Mouse (Mus musculus): ENCODE measurements around the gene Foxq1.

Foxq1 gene

DNA sequence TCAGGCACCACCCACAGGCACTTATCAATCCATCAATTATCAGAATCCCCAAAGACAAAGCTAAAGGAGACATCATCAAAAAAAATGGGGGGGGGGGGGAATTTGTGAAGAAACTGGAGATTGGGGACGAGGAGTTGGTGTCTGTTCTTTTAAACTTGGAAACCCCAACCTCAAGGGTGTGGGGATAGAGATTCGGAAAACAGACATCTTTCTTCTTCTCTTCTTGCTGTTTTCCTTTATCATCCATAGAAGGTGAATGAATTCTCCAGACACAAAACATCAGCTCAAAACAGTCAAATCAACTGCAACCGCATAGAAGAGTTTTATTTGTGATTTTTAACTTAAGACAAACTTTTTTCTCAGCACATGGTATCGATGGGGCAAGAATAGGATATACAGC, at the start of gene Foxq1:
Gene Foxq1, plus strand, starts transcription at position 301 of the 400 bp plus-strand sequence.
- DNase-seq (ENCODE audit: low spot score in 2 of 2): no peak

DNA sequence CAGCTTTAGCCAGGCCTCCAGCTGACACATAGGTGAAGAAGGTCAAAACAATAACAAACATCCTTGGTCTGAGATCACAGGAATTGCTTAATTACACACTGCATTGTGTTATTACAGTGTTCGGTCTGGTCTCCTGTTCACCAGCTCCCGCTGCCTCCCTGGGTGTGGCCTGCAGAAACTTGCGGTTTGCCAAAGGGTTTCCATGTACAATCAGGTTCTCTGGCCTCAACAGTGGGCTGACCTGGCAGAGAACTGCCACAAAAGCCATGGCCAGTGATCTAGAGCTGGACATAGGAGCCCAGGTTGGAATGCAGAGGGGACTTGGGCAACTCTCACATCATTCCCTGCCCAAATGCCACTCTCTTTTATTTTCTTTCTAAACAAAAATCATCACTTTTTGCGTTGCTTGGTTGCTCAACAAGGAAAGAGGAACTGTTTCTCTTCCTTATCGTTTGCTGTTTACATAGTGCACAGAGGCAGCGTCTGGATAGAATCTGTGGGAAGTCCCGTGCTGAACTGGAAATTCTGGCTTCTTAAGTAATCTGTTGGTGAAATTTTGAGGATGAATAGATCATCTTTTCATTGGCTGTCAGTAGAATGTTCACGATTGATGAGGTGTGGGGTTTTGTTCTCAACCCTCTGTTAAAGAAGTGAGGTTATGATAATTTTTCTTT, 49.3 kb upstream of the Foxq1 start:
- DNase-seq (ENCODE audit: low spot score in 2 of 2): no peak

DNA sequence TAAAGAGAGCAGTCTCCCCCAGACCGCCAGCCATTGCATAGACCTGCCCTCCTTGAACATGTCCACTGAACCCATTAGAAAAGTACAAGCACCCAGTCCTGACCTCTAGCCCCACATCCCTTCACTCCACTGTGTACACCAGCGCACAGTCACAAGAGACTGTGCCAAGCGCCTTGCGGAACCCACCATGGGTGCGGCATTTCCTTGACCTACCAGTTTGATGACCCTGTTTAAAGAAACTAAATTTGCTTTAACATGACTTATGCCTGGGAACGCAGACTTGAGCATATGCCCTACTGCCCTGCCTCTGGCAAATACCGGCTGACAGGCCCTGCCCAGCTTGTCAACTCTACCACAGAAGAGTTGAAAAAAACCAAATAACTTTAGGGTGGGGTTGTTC, 40.7 kb upstream of the Foxq1 start:
- DNase-seq (ENCODE audit: low spot score in 2 of 2): no peak

DNA sequence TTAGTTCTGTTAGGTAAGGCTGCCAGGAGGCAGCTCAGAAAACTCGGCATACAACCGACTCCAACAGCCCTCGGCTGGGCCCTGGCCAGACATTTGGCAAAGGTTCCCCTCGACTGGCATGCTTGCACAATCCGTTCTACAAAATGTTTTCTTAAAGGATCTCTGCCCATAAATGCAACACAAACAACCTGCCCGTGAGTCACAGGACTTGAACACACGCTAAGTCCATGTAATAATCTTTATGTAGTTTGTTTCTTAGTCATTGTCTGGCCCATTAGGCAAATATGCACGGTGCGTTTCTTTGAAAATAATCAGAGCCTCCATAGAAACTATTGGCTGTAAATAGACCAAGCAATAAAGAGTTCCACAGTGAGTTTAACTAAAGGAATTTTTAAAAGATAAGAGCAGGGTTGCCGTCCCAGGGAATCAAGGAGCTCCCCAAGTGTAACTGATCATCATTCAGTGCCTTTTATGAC, 37.5 kb upstream of the Foxq1 start:
- no peak for DNase-seq (ENCODE audit: low spot score in 2 of 2)

DNA sequence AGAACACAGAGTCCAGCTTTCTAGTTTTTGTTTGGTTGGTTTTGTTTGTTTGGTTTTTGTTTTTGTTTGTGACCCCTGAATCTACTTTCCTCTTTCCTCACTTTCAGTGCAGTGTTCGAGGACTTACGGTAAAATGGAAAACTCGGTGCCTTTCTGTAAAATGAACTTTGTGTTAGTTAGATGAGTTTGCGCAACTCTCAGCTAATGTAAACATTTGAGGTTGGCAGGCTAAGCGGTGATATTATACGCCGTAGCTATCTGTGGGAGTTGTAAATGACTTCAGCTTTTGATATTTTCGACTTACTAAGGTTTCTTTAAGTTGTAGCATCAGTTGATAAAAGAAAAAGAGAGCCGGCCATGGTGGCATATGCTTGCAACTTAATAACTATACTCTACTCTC, 37.0 kb upstream of the Foxq1 start:
- DNase-seq (ENCODE audit: low spot score in 2 of 2): no peak

DNA sequence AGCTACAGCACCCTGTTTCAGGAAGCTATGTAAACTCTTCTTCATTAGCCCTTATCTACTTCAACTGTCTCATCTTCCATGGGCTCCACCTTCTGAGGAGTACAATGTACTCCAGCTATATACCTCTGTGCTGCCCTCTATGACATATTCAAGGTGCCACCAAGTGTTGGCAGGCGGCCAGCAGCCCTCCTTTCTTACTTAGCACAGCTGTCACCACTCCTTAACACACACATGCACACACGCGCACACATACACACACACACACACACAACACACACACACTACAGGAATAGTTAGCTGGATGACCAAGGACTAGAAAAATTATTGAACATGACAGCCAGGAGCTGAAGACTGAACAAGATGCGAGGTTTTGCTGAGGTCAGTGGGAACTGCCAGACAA, 31.0 kb upstream of the Foxq1 start:
- DNase-seq (ENCODE audit: low spot score in 2 of 2): no peak

DNA sequence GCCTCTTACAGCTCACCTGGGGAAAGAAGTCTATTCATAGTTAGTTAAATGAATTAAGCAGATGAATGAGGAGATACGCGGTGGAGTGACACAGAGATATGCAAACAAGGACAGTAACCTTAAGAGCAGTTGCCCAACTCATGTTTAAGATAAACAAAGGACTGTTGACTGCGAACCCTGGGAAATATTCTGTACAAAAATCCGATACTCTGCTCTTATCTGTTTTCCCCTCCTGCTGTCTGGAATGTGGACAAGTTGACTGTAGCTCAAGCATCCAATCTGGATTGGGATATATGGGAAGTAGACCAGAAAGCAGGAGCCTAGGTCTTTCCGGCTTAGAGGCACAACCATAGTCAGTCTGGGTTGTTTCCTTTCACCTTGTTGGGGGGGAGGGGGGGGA, 24.7 kb upstream of the Foxq1 start:
- DNase-seq (ENCODE audit: low spot score in 2 of 2): no peak

DNA sequence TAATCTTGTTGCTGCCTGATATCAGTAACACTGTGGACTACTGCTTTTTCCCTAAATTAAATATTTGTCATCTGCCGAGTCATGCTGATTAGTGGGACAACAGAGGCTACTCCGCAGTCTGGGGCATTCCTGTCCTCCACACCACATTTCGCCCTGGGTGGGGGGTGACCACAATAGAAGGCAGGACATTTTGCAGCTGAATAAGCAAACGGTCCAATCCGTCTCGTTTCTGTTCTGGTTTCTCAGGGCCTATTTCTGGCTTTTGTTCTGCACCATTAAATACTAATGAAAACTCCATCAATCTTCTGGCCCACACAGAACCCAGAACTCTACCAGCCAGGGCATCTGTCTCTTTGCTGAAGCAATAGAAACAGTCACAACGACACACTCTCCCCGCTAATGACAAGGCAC, 24.3 kb upstream of the Foxq1 start:
- no peak for DNase-seq (ENCODE audit: low spot score in 2 of 2)

DNA sequence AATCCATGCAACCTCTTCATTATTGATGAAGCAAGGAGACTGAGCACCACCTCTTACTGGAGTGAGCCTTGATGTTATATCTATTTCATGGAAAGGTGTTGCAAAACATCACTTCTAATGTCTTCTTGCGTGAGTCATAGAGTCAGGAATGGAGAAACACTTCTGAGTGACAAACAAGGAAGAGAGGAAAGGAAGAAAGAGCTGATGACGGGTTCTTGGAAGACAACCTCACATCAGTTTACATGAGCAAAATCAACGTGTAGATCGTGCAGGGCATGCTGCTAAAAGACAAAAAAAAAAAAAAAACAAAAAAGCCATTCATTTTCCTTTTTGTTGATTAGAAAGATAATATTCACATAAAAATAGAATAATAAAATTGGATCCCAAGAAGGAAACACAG, 21.2 kb upstream of the Foxq1 start:
- DNase-seq (ENCODE audit: low spot score in 2 of 2): no peak

DNA sequence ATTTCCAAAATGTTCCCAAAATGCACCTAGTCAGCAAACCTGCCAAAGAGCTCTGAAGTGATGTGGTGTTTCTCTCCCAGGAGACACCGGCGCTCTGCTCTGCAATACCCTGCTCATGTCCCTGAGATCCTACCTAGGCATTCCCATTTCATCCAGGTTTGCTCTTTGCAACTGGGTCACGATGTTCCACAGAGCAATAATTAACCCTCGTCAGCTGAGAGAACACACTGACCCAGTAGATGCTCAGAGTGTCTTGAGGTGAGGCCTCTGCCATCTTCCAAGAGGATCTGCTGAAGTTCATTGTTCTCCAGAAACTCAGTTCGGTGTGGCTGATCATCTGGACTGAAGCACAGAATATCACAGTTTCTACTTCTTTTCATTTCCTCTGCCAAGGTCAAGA, 12.9 kb upstream of the Foxq1 start:
- DNase-seq (ENCODE audit: low spot score in 2 of 2): no peak

DNA sequence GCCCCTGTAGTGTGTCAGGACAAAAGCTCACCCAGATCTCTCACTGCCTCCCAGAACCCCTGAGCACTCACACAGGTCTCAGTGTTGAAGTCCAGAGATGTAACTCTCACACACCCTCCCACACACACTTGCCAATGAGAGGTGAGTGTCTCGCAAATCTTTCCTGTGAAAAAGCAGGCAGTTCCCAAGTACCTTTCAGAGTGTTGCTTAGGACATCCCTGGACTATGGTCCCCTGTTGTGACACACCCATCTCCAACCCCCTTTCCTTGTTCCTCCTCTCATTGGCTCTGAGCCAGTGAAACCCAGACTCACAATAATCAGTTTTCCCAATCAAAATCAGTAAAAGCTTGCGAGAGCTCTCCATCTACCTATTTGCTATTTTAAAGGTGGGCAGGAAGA, 9.2 kb upstream of the Foxq1 start:
- DNase-seq (ENCODE audit: low spot score in 2 of 2): no peak

DNA sequence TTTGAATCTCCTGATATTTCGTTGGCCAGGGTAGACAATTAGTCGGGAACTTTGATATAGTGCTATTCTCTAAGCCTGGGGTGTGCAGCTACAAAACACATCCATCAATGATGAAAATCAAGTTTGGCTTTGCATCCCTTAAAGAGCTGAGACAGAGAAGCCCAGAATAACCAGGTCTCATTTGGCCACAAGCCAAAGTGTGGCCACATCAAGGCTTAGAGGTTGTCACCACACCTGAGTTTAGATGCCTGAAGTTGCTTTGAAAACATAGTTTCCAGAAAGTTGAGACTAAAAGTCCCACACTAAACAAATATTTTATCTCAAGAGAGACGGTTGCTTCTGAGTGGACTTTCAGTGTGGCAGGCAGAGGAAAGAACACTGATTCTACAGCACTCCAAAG, 8.7 kb upstream of the Foxq1 start:
- no peak for DNase-seq (ENCODE audit: low spot score in 2 of 2)

DNA sequence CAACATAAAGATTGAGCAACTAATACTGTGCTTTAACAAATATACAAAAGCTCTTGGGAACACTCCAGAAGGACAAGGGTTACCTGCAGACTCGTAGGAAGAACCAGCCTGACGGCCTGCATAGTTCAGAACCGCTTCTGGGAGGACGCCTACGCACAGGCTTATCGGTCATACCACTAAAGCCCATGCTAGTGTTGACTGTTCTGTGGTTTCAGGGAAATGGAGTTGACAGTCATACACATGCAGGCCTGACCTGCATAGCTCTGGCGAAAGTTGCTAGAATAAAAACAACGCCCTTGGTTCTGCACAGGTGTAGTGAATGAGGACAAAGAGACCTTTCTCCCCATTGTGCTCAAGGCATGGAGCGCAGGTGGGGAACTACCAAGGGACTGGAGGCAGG, 8.3 kb upstream of the Foxq1 start:
- DNase-seq (ENCODE audit: low spot score in 2 of 2): no peak

DNA sequence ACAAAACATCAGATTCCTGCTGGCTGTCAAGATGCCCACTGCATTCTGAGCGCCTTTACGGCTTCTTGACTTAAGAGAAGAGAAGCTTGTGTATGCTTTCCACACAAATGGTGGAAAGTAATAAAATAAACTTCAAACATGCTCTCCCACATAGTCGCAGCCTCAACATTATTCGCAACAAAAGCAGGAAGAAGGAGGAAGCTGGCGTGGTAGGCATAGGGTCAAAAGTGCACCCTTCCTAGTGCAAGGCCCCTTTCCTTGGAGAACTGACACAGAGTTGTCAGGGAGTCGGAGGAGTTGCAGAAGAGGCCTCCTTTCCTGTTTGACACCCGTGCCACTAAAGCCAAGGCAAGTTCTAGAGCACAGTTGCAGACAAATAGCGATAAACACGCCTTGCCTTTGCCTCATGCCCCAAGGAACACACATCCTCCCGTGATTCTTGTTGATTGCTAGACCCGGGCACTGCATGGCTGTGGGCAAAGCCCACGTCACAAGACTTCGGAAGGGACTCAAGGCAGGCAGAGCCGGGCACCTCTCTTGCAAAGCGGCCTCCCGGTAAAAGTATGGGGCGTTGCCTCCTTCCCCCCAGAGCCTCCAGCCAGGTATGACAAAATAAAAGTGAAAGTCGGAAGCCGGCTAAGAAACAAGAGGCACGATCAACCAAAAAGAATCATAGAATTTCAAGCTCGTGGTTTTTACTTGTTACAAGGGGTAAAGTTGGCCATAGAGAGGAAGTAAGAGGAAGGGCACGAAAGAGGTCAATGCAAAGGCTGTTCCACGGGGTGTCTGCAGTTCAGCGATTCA, 1.2 kb downstream of the Foxq1 start:
- DNase-seq (ENCODE audit: low spot score in 2 of 2): no peak

DNA sequence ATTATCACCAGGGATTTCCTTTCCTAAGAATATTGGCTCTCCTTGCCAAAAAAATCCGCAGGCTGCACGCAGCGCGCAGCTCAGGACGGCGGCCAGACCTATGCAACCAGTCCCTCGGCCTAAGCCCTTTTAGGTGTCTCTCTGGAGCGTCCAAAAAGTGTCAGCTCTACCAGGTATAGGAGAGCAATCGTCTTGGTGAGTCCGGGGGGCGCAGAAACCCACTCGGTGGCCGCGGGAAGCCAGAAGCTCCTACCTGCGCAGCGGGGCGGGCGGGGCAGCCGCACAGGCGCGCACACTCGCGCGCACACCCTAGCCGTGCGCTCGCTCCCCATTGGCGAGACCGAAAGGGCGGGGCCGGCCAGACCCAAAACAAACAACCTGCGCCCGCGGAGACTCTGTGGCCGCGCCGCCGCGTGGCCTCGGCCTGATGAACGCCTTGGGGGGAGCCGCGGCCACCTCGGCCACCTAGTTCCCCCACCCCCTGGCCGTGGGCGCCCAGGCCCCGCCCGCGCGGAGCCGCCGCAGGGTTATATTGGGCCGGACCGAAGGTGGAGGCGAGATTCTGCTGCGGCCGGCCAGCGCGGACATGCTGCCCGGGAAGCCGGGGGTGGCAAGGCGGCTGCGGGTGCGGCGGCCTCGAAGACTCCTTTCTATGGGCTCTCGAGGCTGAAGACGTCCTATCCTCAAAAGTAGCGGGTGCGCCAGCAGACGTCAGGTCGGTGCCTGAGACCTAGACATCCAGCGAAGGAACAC, 2.0 kb downstream of the Foxq1 start:
- DNase-seq (ENCODE audit: low spot score in 2 of 2): peak in 1 of 2 experiments; percentile 10

DNA sequence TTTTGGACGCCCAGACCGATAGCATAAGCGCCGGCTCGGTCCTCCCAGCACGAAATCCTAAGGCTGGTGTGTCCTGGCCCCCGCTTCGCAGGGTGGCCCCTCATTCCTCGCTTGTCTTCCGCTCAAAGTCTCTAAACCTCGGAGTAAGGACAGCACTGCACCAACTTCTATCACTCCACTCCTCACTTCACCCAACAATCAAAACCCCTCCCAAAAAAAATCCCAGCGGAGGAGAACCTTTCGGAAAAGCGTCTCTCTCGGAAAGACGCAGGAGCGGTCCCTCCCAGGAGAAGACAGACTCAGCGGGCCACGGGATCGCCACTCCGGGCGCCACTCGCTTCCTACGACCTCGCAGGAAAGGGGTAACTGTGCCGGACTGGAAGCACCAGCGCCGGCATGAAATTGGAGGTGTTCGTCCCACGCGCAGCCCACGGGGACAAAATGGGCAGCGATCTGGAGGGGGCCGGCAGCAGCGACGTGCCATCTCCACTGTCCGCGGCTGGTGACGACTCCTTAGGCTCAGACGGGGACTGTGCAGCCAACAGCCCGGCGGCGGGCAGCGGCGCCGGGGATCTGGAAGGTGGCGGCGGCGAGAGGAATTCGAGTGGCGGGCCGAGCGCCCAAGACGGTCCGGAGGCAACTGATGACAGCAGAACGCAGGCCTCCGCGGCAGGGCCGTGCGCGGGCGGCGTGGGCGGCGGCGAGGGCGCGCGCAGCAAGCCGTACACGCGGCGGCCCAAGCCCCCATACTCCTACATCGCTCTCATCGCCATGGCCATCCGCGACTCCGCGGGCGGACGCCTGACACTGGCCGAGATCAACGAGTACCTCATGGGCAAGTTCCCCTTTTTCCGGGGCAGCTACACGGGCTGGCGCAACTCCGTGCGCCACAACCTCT, 2.8 kb downstream of the Foxq1 start, which contains the start of gene A530084C06Rik:
Gene A530084C06Rik, minus strand, starts transcription at position 813 of the 898 bp plus-strand sequence.
- no peak for DNase-seq (ENCODE audit: low spot score in 2 of 2)

DNA sequence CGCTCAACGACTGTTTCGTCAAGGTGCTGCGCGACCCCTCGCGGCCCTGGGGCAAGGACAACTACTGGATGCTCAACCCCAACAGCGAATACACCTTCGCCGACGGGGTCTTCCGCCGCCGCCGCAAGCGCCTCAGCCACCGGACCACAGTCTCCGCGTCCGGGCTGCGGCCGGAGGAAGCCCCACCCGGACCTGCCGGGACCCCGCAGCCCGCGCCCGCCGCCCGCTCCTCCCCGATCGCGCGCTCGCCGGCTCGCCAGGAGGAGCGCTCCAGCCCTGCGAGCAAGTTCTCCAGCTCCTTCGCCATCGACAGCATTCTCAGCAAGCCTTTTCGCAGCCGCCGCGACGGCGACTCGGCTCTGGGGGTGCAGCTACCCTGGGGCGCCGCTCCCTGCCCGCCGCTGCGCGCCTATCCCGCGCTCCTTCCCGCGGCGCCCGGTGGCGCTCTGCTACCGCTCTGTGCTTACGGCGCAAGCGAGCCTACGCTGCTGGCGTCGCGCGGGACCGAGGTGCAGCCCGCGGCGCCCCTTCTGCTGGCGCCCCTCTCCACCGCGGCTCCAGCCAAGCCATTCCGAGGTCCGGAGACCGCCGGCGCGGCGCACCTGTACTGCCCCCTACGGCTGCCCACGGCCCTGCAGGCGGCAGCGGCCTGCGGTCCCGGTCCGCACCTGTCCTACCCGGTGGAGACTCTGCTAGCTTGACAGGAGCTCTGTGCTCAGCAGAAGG, 3.6 kb downstream of the Foxq1 start:
- DNase-seq (ENCODE audit: low spot score in 2 of 2): peak in 1 of 2 experiments; percentile 9

DNA sequence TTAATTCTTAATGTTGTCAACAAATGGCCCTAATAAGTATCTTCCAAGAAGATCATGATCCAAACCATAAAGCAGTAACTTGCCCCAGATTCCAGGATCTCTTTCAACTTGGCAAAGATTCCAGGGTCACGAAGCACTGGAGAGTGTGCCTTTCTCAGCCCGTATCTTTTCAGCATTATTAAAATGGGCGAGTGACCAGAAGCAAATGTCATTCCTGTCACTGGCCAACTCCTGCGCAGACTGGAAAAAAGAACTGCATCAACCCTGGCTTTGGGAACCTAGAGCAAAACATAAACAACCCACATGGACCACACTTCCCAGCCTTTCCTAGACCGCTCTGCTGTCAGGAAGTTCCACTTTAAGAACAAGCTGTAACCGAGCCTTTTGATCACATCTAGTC, 8.5 kb downstream of the Foxq1 start:
- no peak for DNase-seq (ENCODE audit: low spot score in 2 of 2)

DNA sequence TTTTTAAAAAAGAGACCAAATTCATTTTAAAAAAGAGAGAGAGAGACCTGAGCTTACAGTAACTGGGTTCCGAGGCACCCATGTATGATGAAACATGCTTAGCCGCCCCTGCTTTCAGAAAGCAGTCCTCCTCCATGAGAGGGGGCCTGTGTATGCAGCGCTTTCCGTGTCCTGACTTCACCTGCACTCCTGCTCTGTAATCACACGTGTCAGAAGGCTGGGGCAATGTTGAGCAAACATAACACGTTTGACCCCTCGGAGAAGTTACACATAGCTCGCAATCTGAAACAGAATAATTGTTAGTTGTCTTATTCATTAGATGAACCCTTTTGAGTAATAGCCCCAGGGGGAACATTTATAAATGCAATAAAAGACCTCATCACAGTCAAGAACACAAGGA, 11.2 kb downstream of the Foxq1 start:
- DNase-seq (ENCODE audit: low spot score in 2 of 2): no peak

DNA sequence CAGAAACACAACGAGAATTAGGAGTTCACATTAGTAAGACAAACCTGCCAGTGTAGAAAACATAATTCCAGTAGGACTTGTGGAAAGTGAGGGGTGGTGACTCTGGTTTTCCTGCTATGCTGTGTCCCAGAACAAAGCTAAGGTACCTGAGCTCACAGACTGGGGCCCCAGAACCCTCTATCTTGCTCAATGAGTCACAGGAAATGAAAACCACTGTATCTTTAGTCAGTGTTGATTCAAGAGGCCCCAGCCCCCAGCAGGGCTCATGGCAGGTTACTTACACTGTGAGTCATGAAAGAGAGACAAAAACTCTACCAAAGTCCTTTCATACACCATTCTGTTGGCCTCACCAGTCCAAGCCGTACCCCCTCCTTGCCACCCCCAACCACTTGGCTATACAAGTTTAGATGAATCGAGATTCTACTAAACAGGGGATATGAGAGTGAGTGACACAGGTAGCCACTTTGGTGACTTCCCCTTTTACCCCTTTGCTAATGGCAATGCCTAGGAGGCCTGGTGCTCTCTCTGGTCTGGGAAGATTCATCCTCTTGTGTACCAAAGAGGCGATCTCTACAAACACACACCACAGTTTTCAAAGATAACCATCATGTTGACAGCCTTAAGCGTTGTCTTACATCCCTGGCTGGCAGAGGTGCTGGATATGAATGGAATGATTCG, 11.8 kb downstream of the Foxq1 start:
- DNase-seq (ENCODE audit: low spot score in 2 of 2): no peak
